Mouse (Mus musculus): ENCODE results near the gene Mtx1. TPM values are rescaled to one million over a fixed set of nuclear protein-coding genes. Genes with fewer than 3 reads are reported as not detected.

Mtx1 gene
- polyA plus RNA-seq (2016; fragmentation: Nextera tagmentation; extraction: Ambion mirVana) = 238 TPM in 2 replicates

DNA sequence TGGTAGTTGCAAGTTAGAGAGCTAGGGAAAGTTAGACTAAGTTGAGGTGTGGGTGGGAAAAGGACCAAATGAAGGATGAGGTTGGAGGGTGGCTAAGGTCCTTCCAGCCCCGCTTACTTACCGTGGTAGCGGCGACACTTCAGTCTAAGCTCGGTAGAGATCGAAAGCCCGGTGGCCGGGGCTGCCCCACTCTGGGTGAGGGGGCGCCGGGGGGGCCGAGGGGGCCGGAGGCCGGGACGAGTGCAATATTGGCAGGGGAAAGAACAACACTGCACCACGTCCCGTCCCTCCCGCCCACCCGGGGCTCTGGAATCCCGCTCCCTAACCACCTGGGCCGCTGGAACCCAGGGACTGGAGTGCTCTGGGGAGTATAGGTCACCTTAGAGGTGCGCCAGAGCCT, at the start of gene Mtx1:
Mtx1 (minus strand) TSS at position 189 of the 400 bp plus-strand sequence.
- under 1% methylated on average over 21 of the region's 21 CpGs for WGBS
- Histone ChIP-seq H3K4me1 (peaks cover 75% of the 10 kb centered on the region), H3K27me3 (ENCODE audit: low read depth, poor library complexity, severe bottlenecking) (peaks cover 33% of the 10 kb centered on the region), H3K36me3 (peaks cover 52% of the 10 kb centered on the region), H3K9me3 (replicated peaks) (no peaks in the 10 kb centered on the region), H3K27ac (replicated peaks) (peak within 1 kb of the TSS; percentile 99), H3K4me3 (peak within 1 kb of the TSS; percentile 89)
- no peak for DNase-seq (ENCODE audit: low spot score)

- no peak for DNase-seq (ENCODE audit: low spot score)
- Histone ChIP-seq H3K27ac (replicated peaks) (no peak overlapping the region), H3K9me3 (replicated peaks) (no peaks in the 10 kb centered on the region), H3K4me1 (peaks cover 33% of the 10 kb centered on the region), H3K36me3 (no peaks in the 10 kb centered on the region), H3K27me3 (ENCODE audit: low read depth, poor library complexity, severe bottlenecking) (peaks cover 73% of the 10 kb centered on the region), H3K4me3 (no peak overlapping the region)
- 90% methylated on average over 13 of the region's 13 CpGs for WGBS
These were observed 49.2 kb upstream of the Mtx1 start for GRCm38 (mm10) chr3:89276061-89276460.

DNA sequence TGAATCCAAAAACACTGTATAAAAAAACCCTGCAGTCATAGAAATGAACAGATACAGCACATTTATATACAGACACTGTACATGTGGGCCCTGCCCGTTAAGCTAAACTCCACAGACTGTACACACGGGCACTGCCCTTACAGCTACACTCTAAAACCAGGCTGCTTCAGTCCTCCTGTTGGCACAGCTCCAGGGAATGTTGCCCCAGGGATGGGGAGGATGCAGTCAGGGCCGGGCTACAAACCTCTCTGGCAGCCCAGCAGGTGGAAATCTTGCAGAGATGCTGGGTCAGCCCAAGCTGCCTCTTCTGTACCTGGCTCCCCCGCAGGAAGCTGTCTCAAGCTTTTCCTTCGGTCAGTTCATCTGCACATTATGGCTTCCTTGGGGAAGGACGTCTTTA, 44.9 kb upstream of the Mtx1 start:
- WGBS = 77% methylated on average over 6 of the region's 6 CpGs
- DNase-seq (ENCODE audit: low spot score) = no peak
- H3K4me3 ChIP-seq = no peak overlapping the region
- H3K27ac ChIP-seq (replicated peaks) = no peak overlapping the region; the same call in 1 of the 2 replicates
- H3K9me3 ChIP-seq (replicated peaks) = no peaks in the 10 kb centered on the region
- peaks cover 39% of the 10 kb centered on the region for H3K4me1 ChIP-seq
- peaks cover 5% of the 10 kb centered on the region; the same call in 1 of the 2 replicates for H3K36me3 ChIP-seq
- H3K27me3 ChIP-seq (ENCODE audit: low read depth, poor library complexity, severe bottlenecking) = peaks cover 54% of the 10 kb centered on the region

GRCm38 (mm10) chr3:89270891-89271290, 44.0 kb upstream of the Mtx1 start:
- H3K36me3 ChIP-seq = peaks cover 5% of the 10 kb centered on the region; the same call in 1 of the 2 replicates
- no peak for DNase-seq (ENCODE audit: low spot score)
- peaks cover 46% of the 10 kb centered on the region for H3K27me3 ChIP-seq (ENCODE audit: low read depth, poor library complexity, severe bottlenecking)
- H3K27ac ChIP-seq (replicated peaks) = peak overlapping the region; percentile 86
- H3K9me3 ChIP-seq (replicated peaks) = no peaks in the 10 kb centered on the region
- peaks cover 44% of the 10 kb centered on the region for H3K4me1 ChIP-seq
- H3K4me3 ChIP-seq = peak overlapping the region; percentile 66
- WGBS = 72% methylated on average over 6 of the region's 6 CpGs

DNA sequence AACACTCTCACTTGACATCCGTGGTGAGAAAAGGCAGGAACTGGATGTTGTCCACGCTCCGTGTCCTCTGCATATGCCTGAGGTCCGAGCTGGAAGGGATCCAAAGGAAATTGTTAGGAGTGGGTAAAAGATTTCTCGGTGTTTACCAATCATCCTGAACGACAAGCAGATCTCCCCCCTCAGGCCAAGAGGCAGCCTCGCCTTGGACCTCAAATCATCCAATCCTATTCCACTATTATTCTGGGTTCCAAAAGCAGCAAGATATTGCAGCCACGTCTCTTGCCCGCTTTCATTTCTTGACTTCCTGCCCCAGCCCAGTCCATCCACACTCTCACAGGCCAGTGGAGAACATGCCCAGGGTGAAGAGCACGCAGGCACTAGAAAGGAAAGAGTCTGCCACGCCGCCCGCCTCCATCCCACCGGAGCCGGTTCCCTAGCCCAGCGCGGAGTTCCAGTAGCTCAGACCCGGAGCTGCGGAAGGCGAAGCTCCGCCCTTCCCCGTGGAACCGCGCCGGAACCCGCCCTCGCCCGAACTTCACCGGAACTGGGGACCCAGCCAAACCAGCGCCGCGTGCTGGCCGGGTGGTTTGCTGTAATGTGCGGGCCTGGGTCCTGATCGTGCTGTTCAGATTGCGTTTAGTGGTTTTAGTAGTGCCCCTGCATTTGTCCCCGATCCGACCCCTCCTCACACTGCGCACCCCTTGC, 43.3 kb upstream of the Mtx1 start, which contains the start of gene Slc50a1:
Slc50a1 (minus strand) TSS at position 520 of the 705 bp plus-strand sequence.
- WGBS = 6% methylated on average over 39 of the region's 39 CpGs
- Histone ChIP-seq H3K4me3 (peak within 1 kb of the TSS; percentile 66), H3K36me3 (peaks cover 5% of the 10 kb centered on the region; the same call in 1 of the 2 replicates), H3K27me3 (ENCODE audit: low read depth, poor library complexity, severe bottlenecking) (peaks cover 42% of the 10 kb centered on the region), H3K9me3 (replicated peaks) (no peaks in the 10 kb centered on the region), H3K4me1 (peaks cover 45% of the 10 kb centered on the region), H3K27ac (replicated peaks) (peak within 1 kb of the TSS; percentile 86)
- peak; percentile 78 for DNase-seq (ENCODE audit: low spot score)

DNA sequence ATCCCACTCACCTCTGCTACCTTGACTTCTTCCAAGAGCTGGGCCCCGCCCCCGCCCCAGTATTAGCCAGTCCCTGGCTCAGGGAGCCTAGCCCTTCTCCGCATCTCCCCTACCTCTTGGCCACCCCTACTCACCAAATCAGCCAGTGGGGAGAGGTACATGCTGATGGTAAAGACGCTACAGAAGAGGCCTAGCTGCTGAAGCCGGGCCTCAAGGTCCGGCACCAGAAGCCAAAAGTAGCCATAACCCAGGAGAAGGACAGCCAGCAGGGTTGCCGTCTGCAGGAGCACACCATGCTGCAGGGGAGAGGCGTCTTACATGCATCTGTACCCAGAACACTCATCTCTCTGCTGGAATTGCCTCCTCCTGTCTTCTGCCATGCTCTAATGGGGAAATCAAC, 42.0 kb upstream of the Mtx1 start:
- Histone ChIP-seq H3K4me3 (peak overlapping the region; percentile 23; the same call in 1 of the 2 replicates), H3K27ac (replicated peaks) (no peak overlapping the region), H3K4me1 (peaks cover 45% of the 10 kb centered on the region), H3K36me3 (peaks cover 5% of the 10 kb centered on the region; the same call in 1 of the 2 replicates), H3K27me3 (ENCODE audit: low read depth, poor library complexity, severe bottlenecking) (peaks cover 42% of the 10 kb centered on the region), H3K9me3 (replicated peaks) (no peaks in the 10 kb centered on the region)
- no peak for DNase-seq (ENCODE audit: low spot score)
- WGBS = 51% methylated on average over 8 of the region's 8 CpGs

GRCm38 (mm10) chr3:89266439-89266893, 39.6 kb upstream of the Mtx1 start:
- H3K36me3 ChIP-seq = peaks cover 5% of the 10 kb centered on the region; the same call in 1 of the 2 replicates
- peak; percentile 80 for DNase-seq (ENCODE audit: low spot score)
- WGBS = under 1% methylated on average over 20 of the region's 20 CpGs
- peaks cover 45% of the 10 kb centered on the region for H3K4me1 ChIP-seq
- peaks cover 29% of the 10 kb centered on the region for H3K27me3 ChIP-seq (ENCODE audit: low read depth, poor library complexity, severe bottlenecking)
- H3K9me3 ChIP-seq (replicated peaks) = no peaks in the 10 kb centered on the region
- H3K4me3 ChIP-seq = peak overlapping the region; percentile 70
- H3K27ac ChIP-seq (replicated peaks) = peak overlapping the region; percentile 83

DNA sequence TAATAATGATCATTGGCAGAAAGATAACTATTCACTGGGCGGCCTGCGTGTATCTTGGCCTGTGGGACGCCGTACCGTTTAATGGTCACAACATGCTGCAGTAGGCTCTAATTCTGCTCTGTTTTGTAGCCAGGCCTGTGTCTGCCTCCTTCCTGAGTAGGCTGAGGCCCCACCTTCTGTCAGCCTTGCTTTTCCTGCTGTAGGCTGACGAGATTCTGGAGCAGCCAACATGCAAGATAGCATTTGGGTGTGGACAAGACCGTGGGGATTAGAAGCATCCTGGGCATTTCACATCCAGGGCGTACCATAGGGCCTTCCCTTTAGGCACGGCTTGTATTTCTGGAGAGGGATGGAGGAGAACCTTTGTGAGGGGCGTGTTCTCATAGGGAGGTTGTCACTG, 35.5 kb upstream of the Mtx1 start:
- H3K27me3 ChIP-seq (ENCODE audit: low read depth, poor library complexity, severe bottlenecking) = peaks cover 15% of the 10 kb centered on the region
- no peak overlapping the region for H3K4me3 ChIP-seq
- H3K36me3 ChIP-seq = no peaks in the 10 kb centered on the region
- DNase-seq (ENCODE audit: low spot score) = no peak
- H3K27ac ChIP-seq (replicated peaks) = no peak overlapping the region
- H3K9me3 ChIP-seq (replicated peaks) = no peaks in the 10 kb centered on the region
- H3K4me1 ChIP-seq = peaks cover 20% of the 10 kb centered on the region
- 78% methylated on average over 10 of the region's 10 CpGs for WGBS

DNA sequence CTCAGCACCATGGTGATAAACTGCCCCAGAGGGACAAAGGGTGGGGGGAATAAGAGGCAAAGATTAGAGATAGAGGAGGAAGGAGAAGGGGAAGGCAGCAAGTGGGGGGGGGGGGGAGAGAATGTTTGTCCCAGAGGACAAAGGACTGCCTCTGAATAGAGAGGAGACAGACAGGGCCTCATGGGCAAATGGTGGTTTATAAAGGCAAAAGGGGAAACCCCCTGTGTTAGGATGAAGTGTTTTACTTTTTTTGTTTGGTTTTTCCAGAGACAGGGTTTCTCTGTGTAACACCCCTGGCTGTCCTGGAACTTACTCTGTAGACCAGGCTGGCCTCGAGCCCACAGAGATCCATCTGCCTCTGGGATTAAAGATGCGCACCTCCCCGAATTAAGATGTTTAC, 33.3 kb upstream of the Mtx1 start:
- no peaks in the 10 kb centered on the region for H3K9me3 ChIP-seq (replicated peaks)
- peaks cover 8% of the 10 kb centered on the region for H3K4me1 ChIP-seq
- peaks cover 15% of the 10 kb centered on the region for H3K27me3 ChIP-seq (ENCODE audit: low read depth, poor library complexity, severe bottlenecking)
- 72% methylated on average over 3 of the region's 3 CpGs for WGBS
- H3K4me3 ChIP-seq = no peak overlapping the region
- DNase-seq (ENCODE audit: low spot score) = no peak
- H3K36me3 ChIP-seq = no peaks in the 10 kb centered on the region
- H3K27ac ChIP-seq (replicated peaks) = no peak overlapping the region

GRCm38 (mm10) chr3:89259076-89259475, 32.2 kb upstream of the Mtx1 start, which contains the start of gene Dpm3:
Gene Dpm3 (plus strand): TSS chr3:89259358.
- Histone ChIP-seq H3K9me3 (replicated peaks) (no peaks in the 10 kb centered on the region), H3K27me3 (ENCODE audit: low read depth, poor library complexity, severe bottlenecking) (peaks cover 15% of the 10 kb centered on the region), H3K36me3 (no peaks in the 10 kb centered on the region), H3K27ac (replicated peaks) (no peak within 1 kb of the TSS), H3K4me3 (no peak within 1 kb of the TSS), H3K4me1 (peaks cover 8% of the 10 kb centered on the region)
- 73% methylated on average over 7 of the region's 7 CpGs for WGBS
- no peak for DNase-seq (ENCODE audit: low spot score)

GRCm38 (mm10) chr3:89256177-89256576, 29.3 kb upstream of the Mtx1 start:
- H3K4me1 ChIP-seq = peaks cover 20% of the 10 kb centered on the region
- peaks cover 35% of the 10 kb centered on the region for H3K27me3 ChIP-seq (ENCODE audit: low read depth, poor library complexity, severe bottlenecking)
- no peak for DNase-seq (ENCODE audit: low spot score)
- WGBS = 83% methylated on average over 5 of the region's 5 CpGs
- H3K36me3 ChIP-seq = no peaks in the 10 kb centered on the region
- H3K9me3 ChIP-seq (replicated peaks) = no peaks in the 10 kb centered on the region
- no peak overlapping the region for H3K4me3 ChIP-seq
- H3K27ac ChIP-seq (replicated peaks) = no peak overlapping the region

DNA sequence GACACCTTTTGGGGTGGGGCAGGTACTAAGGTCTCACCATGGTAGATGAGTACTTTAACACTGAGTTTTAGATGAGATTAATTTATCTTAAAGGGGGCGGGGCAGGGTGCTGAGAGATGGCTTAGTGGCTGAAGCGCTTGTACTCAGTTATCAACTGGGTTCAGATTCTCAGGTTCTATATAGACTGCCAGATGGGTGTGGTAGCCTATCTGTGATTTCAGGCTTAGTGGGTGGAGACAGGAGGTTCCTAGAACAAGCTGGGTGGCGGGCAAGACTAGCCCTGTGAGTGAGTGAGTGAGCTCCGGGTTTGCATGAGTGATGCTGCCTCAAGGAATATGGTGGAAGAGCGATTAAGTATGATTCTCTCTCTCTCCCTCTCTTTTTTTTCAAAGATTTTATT, 28.1 kb upstream of the Mtx1 start:
- H3K9me3 ChIP-seq (replicated peaks) = no peaks in the 10 kb centered on the region
- no peak overlapping the region for H3K27ac ChIP-seq (replicated peaks)
- 87% methylated on average over 5 of the region's 5 CpGs for WGBS
- H3K36me3 ChIP-seq = no peaks in the 10 kb centered on the region
- H3K4me3 ChIP-seq = no peak overlapping the region
- peaks cover 39% of the 10 kb centered on the region for H3K27me3 ChIP-seq (ENCODE audit: low read depth, poor library complexity, severe bottlenecking)
- peaks cover 24% of the 10 kb centered on the region for H3K4me1 ChIP-seq
- no peak for DNase-seq (ENCODE audit: low spot score)

DNA sequence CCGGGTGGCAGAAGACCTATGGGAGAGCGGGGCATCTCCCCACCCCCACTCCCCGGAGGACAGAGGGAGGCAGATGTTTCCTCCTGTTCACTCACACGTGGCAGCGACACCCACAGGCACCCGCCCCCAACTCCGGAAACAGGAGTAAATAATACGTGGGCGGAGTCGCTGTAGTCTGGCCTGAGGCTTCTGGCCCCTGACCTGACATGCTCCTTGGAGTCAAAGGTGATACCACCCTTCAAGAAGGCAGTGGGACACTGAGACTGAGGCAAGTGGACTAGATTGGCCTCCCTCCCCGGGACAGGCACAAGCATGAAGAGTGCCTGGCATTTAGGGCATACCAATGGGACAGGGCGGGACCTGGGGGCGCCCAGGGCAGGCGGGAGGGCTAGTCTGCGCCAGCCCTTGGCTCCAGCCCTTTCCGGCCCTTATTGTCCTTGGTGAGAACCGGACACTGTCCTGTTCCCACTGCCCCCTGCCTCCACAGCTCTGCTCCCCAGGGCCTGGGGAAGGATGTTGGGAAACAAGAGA, 24.5 kb upstream of the Mtx1 start:
- Histone ChIP-seq H3K27me3 (ENCODE audit: low read depth, poor library complexity, severe bottlenecking) (peaks cover 30% of the 10 kb centered on the region), H3K4me3 (peak overlapping the region; percentile 34), H3K27ac (replicated peaks) (peak overlapping the region; percentile 35; the same call in 1 of the 2 replicates), H3K4me1 (peaks cover 42% of the 10 kb centered on the region), H3K9me3 (replicated peaks) (no peaks in the 10 kb centered on the region), H3K36me3 (peaks cover 24% of the 10 kb centered on the region)
- WGBS = 6% methylated on average over 17 of the region's 17 CpGs
- peak; percentile 51 for DNase-seq (ENCODE audit: low spot score)

Measured in midbrain, embryonic 10.5 days (tissue).